Mouse (Mus musculus) small intestine, adult 2 months (tissue): ENCODE data around the gene Amelx. TPM values are rescaled to one million over a fixed set of nuclear protein-coding genes. Genes with fewer than 3 reads are reported as not detected.

ENCODE experiments used
- H3K27ac ChIP-seq: fragments of 200-500 bp; 2 replicates; pipeline ENCODE4 v1.5.1; 2012; ENCODE audit warnings: low read depth, low read length, control low read depth, inconsistent platforms; ENCODE audit not compliant: insufficient read depth
- H3K27me3 ChIP-seq: fragments of 200-500 bp; 2 replicates; pipeline ENCODE4 v1.6.1; 2012; ENCODE audit warnings: mild to moderate bottlenecking, moderate library complexity, low read length, inconsistent platforms; ENCODE audit not compliant: control insufficient read depth, insufficient read depth
- H3K36me3 ChIP-seq: fragments of 200-500 bp; 2 replicates; pipeline ENCODE4 v1.6.1; 2012; ENCODE audit warnings: mild to moderate bottlenecking, low read length, control low read depth, inconsistent platforms; ENCODE audit not compliant: control insufficient read depth, insufficient read depth
- H3K4me1 ChIP-seq: fragments of 200-500 bp; 2 replicates; pipeline ENCODE4 v1.6.1; 2012; ENCODE audit warnings: low read length, inconsistent platforms, mixed read lengths; ENCODE audit not compliant: control insufficient read depth, insufficient read depth, insufficient read length
- H3K4me3 ChIP-seq: fragments of 200-500 bp; 2 replicates; pipeline ENCODE4 v1.5.1; 2012; ENCODE audit warnings: low read depth, mild to moderate bottlenecking, control low read depth, inconsistent platforms, low read length, moderate library complexity
- CTCF ChIP-seq: fragments of 200-500 bp; IDR thresholded peaks from 2 replicates; pipeline ENCODE4 v1.5.1; 2012; ENCODE audit warnings: low read depth, mild to moderate bottlenecking, control low read depth, inconsistent platforms, low read length, moderate library complexity, mixed read lengths; ENCODE audit not compliant: insufficient replicate concordance, insufficient read length; ENCODE audit errors: extremely low read depth
- POLR2A ChIP-seq: fragments of 200-500 bp; IDR thresholded peaks from 2 replicates; pipeline ENCODE4 v1.6.1; 2012; ENCODE audit warnings: low read depth, mild to moderate bottlenecking, control low read depth, inconsistent platforms, low read length, moderate library complexity
- WGBS: fragments of 180-500 bp; shearing (Covaris S2); methylation state at CpG from one replicate; pipeline ENCODE4 v1.1.7; 2018; 5-methylcytosine and 5-hydroxymethylcytosine counted together
- polyA plus RNA-seq: library from polyadenylated mRNA; depleted of rRNA; stranded (reverse); fragments of >200 nt; gene quantifications from 2 replicates; pipeline ENCODE4 v1.2.3, GENCODE M21; 2012; rRNA removed

Gene Amelx
- not detected in 2 replicates for polyA plus RNA-seq

- H3K4me1 ChIP-seq: no peaks in the 10 kb centered on the region
- TF ChIP-seq POLR2A: no peak
- TF ChIP-seq CTCF: no peak
- no peaks in the 10 kb centered on the region for H3K36me3 ChIP-seq
- 84% methylated on average over 5 of the region's 5 CpGs for WGBS
- H3K27me3 ChIP-seq: no peaks in the 10 kb centered on the region
- H3K27ac ChIP-seq: no peak within 1 kb of the TSS
- no peak within 1 kb of the TSS for H3K4me3 ChIP-seq
These were observed at the start of gene Amelx for GRCm38 (mm10) chrX:169187100-169187499. TSS of gene Amelx (minus strand) at chrX:169187200.

- Histone ChIP-seq H3K27me3 (no peaks in the 10 kb centered on the region), H3K27ac (no peak overlapping the region)
These were observed 35.5 kb upstream of the Amelx start for GRCm38 (mm10) chrX:169222357-169223062.

GRCm38 (mm10) chrX:169220064-169220463 is 33.1 kb upstream of the Amelx start:
- no peak for TF ChIP-seq CTCF
- TF ChIP-seq POLR2A: no peak
- Histone ChIP-seq H3K27me3 (no peaks in the 10 kb centered on the region), H3K27ac (no peak overlapping the region), H3K4me3 (no peak overlapping the region), H3K4me1 (no peaks in the 10 kb centered on the region), H3K36me3 (no peaks in the 10 kb centered on the region)
- 59% methylated on average over 8 of the region's 8 CpGs for WGBS

More at GRCm38 (mm10) chrX:169222357-169223062, 35.5 kb upstream of the Amelx start:
- Histone ChIP-seq H3K4me1 (no peaks in the 10 kb centered on the region), H3K4me3 (no peak overlapping the region), H3K36me3 (no peaks in the 10 kb centered on the region)
- whole genome bisulfite sequencing: 25% methylated on average over 3 of the region's 3 CpGs
- TF ChIP-seq POLR2A (no peak), CTCF (no peak)

- Histone ChIP-seq H3K4me1 (0 out of 2 replicates have a peak, but pooled peaks cover 4% of the 10 kb centered on the region), H3K4me3 (no peak overlapping the region), H3K27me3 (no peaks in the 10 kb centered on the region), H3K27ac (no peak overlapping the region), H3K36me3 (no peaks in the 10 kb centered on the region)
- TF ChIP-seq CTCF (no peak), POLR2A (no peak)
- WGBS: 36% methylated on average over 3 of the region's 3 CpGs
These were observed 23.0 kb upstream of the Amelx start for GRCm38 (mm10) chrX:169210019-169210418.

- no peaks in the 10 kb centered on the region for H3K36me3 ChIP-seq
- no peaks in the 10 kb centered on the region for H3K27me3 ChIP-seq
- no peak overlapping the region for H3K27ac ChIP-seq
- no peak for TF ChIP-seq CTCF
- no peak for TF ChIP-seq POLR2A
- WGBS: 73% methylated on average over 2 of the region's 2 CpGs
- H3K4me3 ChIP-seq: no peak overlapping the region
- H3K4me1 ChIP-seq: no peaks in the 10 kb centered on the region
These were observed 8.4 kb downstream of the Amelx start for GRCm38 (mm10) chrX:169178634-169179033.

- Histone ChIP-seq H3K27me3 (no peaks in the 10 kb centered on the region), H3K4me3 (no peak overlapping the region), H3K4me1 (no peaks in the 10 kb centered on the region), H3K27ac (no peak overlapping the region), H3K36me3 (no peaks in the 10 kb centered on the region)
- no CpG with 5 or more reads among the region's 1 CpGs for WGBS
- no peak for TF ChIP-seq CTCF
- TF ChIP-seq POLR2A: no peak
These were observed 13.2 kb downstream of the Amelx start for GRCm38 (mm10) chrX:169173796-169174195.

GRCm38 (mm10) chrX:169170981-169171380 is 16.0 kb downstream of the Amelx start:
- no peaks in the 10 kb centered on the region for H3K4me1 ChIP-seq
- no peak overlapping the region for H3K4me3 ChIP-seq
- no peak for TF ChIP-seq POLR2A
- no peak for TF ChIP-seq CTCF
- no peak overlapping the region for H3K27ac ChIP-seq
- no peaks in the 10 kb centered on the region for H3K27me3 ChIP-seq
- H3K36me3 ChIP-seq: no peaks in the 10 kb centered on the region
- WGBS: 92% methylated on average over 2 of the region's 2 CpGs
